Mouse (Mus musculus) midbrain, embryonic 14.5 days (tissue): ENCODE results near the gene Emc8. TPM values are rescaled to one million over a fixed set of nuclear protein-coding genes. Genes with fewer than 3 reads are reported as not detected.
"Not testable (repeated sequence)": the region's sequence is repeated elsewhere in the genome, so short reads cannot be mapped to it uniquely, and the experiment has no call there.

Experiments used
- ATAC-seq: fragments of 200-750 bp; cut with Nextera tagmentation; 2 replicates; pipeline ENCODE4 v1.8.0; 2017; ENCODE audit warnings: moderate number of reproducible peaks, moderate library complexity; ENCODE audit not compliant: low FRiP score, low TSS enrichment
- DNase-seq: peaks from one replicate; pipeline ENCODE4 v3.0.0-alpha.2; 2015
- H3K27ac ChIP-seq: fragments of 300-500 bp; sonication (generic); replicated peaks from 2 replicates; pipeline ENCODE4 v1.5.1; 2014; ENCODE audit warnings: mild to moderate bottlenecking, low read depth, low read length, moderate library complexity
- H3K27me3 ChIP-seq: fragments of 300-500 bp; sonication (generic); 2 replicates; pipeline ENCODE4 v1.6.1; 2014; ENCODE audit warnings: low read length, control low read depth, mixed read lengths; ENCODE audit not compliant: control insufficient read depth, insufficient read depth
- H3K36me3 ChIP-seq: fragments of 300-500 bp; sonication (generic); 2 replicates; pipeline ENCODE4 v1.6.1; 2014; ENCODE audit warnings: low read length, control low read depth; ENCODE audit not compliant: control insufficient read depth, insufficient read depth
- H3K4me1 ChIP-seq: fragments of 300-500 bp; sonication (generic); 2 replicates; pipeline ENCODE4 v1.6.1; 2014; ENCODE audit warnings: mild to moderate bottlenecking, antibody characterized with exemption, low read length, control low read depth; ENCODE audit not compliant: control insufficient read depth, insufficient read depth
- H3K4me2 ChIP-seq: fragments of 300-500 bp; sonication (generic); 2 replicates; pipeline ENCODE4 v1.6.1; 2014; ENCODE audit warnings: mild to moderate bottlenecking, low read length, moderate library complexity
- H3K4me3 ChIP-seq: fragments of 300-500 bp; sonication (generic); replicated peaks from 2 replicates; pipeline ENCODE4 v1.5.1; 2014; ENCODE audit warnings: low read depth, low read length
- H3K9ac ChIP-seq: fragments of 300-500 bp; sonication (generic); replicated peaks from 2 replicates; pipeline ENCODE4 v1.6.1; 2014; ENCODE audit warnings: mild to moderate bottlenecking, low read length, moderate library complexity
- H3K9me3 ChIP-seq: fragments of 300-500 bp; sonication (generic); 2 replicates; pipeline ENCODE4 v1.6.1; 2016; ENCODE audit warnings: low read length, control low read depth, mixed read lengths; ENCODE audit not compliant: control insufficient read depth
- WGBS: fragments of 180-500 bp; shearing (Covaris S2); extraction: QIAGEN DNeasy Blood & Tissue Kit; methylation state at CpG from one replicate; pipeline ENCODE4 v1.1.7; 2014; 5-methylcytosine and 5-hydroxymethylcytosine counted together
- polyA plus RNA-seq: library from polyadenylated mRNA; unstranded; fragments of >200 nt; fragmentation: Nextera tagmentation; extraction: Ambion mirVana; gene quantifications from 2 replicates; pipeline ENCODE4 v1.2.1, GENCODE M21; 2014

Emc8 gene
- polyA plus RNA-seq, 1 experiment from 2014 or later = 142 TPM

DNA sequence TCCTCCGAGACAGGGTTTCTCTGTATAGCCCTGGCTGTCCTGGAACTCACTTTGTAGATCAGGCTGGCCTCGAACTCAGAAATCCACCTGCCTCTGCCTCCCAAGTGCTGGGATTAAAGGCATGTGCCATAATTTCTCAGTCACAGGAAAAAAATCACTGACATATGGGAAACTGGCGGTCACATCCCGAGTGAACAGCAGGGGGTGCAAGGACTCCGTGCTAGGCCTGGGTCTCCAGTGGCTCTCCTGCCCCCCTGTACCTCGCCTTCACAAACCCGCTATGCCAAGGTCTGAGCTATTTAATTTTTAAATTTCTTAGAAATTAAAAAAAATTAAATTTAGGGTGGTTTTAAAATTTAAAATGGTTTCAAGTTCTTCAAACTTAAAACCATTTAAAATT, 12.0 kb upstream of the Emc8 start:
- H3K36me3 ChIP-seq = not testable (repeated sequence)

GRCm38 (mm10) chr8:120679629-120680387, 11.4 kb upstream of the Emc8 start:
- Histone ChIP-seq H3K4me2 (no peak overlapping the region), H3K27ac (no peak overlapping the region), H3K4me1 (no peaks in the 10 kb centered on the region), H3K4me3 (no peak overlapping the region), H3K36me3 (peaks cover 10% of the 10 kb centered on the region; the same call in 1 of the 2 replicates), H3K9ac (no peak overlapping the region), H3K9me3 (no peaks in the 10 kb centered on the region), H3K27me3 (no peaks in the 10 kb centered on the region)
- 80% methylated on average over 11 of the region's 11 CpGs for WGBS
- no peak for DNase-seq
- ATAC-seq = no peak

More for the DNA sequence above, 12.0 kb upstream of the Emc8 start:
- not testable (repeated sequence) for H3K4me3 ChIP-seq, H3K9me3 ChIP-seq, H3K4me1 ChIP-seq, H3K27me3 ChIP-seq, H3K27ac ChIP-seq, ATAC-seq, H3K9ac ChIP-seq, H3K4me2 ChIP-seq
- 59% methylated on average over 7 of the region's 7 CpGs for WGBS
- DNase-seq = peak; percentile 71

DNA sequence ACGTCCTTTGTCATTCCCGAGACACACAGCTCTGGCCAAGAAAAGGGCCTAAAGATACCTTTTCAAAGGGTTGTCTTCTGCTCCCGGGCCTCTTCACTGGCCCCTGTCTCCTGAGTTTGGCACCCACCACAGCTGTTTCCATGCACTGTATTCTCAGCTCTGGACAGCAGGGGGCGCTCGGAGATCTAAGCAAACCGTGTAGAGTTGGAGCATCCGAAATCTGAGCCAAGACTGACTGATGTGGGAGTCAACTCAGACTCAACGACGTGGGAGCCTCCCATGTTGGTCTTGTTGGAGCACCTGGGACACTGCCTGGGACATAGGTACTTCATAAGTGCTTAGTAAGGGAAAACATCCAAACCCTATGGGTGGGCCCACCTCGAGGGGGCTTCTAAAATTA, 10.1 kb upstream of the Emc8 start:
- ATAC-seq (no peak; the same call in 1 of the 2 replicates), DNase-seq (peak; percentile 93)
- Histone ChIP-seq H3K4me1 (no peaks in the 10 kb centered on the region), H3K9me3 (no peaks in the 10 kb centered on the region), H3K9ac (no peak overlapping the region), H3K27me3 (no peaks in the 10 kb centered on the region), H3K4me2 (no peak overlapping the region), H3K4me3 (no peak overlapping the region), H3K36me3 (peaks cover 19% of the 10 kb centered on the region), H3K27ac (no peak overlapping the region)
- 12% methylated on average over 10 of the region's 10 CpGs for WGBS

- ATAC-seq = no peak
- Histone ChIP-seq H3K27me3 (no peaks in the 10 kb centered on the region), H3K36me3 (peaks cover 46% of the 10 kb centered on the region), H3K9ac (no peak overlapping the region), H3K27ac (no peak overlapping the region), H3K4me1 (no peaks in the 10 kb centered on the region), H3K9me3 (no peaks in the 10 kb centered on the region), H3K4me3 (no peak overlapping the region), H3K4me2 (no peak overlapping the region)
- 72% methylated on average over 8 of the region's 8 CpGs for WGBS
- no peak for DNase-seq
Observed at GRCm38 (mm10) chr8:120675718-120676117, 7.3 kb upstream of the Emc8 start.

- ATAC-seq (no peak), DNase-seq (no peak)
- no peak overlapping the region for H3K4me2 ChIP-seq
- H3K36me3 ChIP-seq = peaks cover 54% of the 10 kb centered on the region
- H3K9ac ChIP-seq = no peak overlapping the region
- H3K4me1 ChIP-seq = 0 out of 2 replicates have a peak, but pooled peaks cover 4% of the 10 kb centered on the region
- H3K27me3 ChIP-seq = no peaks in the 10 kb centered on the region
- H3K27ac ChIP-seq = no peak overlapping the region
- no peak overlapping the region for H3K4me3 ChIP-seq
- WGBS = 93% methylated on average over 7 of the region's 7 CpGs
- H3K9me3 ChIP-seq = no peaks in the 10 kb centered on the region
Observed at GRCm38 (mm10) chr8:120673298-120673697, 4.9 kb upstream of the Emc8 start.

DNA sequence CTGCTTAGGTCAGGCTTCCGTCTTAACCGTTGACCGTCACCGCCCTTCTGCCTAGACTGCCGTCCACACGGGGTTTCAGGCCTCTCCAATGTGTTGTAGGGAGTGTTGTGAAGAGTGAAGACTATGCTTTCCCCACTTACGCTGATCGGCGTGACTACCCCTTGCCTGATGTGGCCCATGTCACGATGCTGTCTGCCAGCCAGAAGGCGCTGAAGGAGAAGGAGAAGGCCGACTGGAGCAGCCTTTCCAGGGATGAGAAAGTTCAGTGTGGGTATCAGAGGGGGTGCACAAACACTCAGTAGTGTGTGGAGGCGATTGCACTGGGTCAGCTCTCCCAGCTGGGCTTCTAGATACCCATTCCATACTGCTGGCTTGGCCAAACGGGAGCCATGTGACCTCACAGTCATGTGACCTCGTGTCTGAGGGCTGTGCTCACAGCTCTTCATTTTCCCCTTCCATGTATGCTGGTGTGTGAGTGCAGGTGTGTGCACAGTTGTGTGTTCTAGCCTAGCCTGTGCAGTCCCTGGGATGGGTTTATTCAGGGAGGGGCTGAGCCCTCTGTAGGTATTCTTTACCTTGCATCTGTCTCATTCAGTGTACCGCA, 4.4 kb upstream of the Emc8 start:
- DNase-seq = no peak
- Histone ChIP-seq H3K4me2 (no peak overlapping the region), H3K27ac (no peak overlapping the region), H3K4me3 (no peak overlapping the region), H3K4me1 (0 out of 2 replicates have a peak, but pooled peaks cover 4% of the 10 kb centered on the region), H3K27me3 (no peaks in the 10 kb centered on the region), H3K9me3 (no peaks in the 10 kb centered on the region), H3K9ac (no peak overlapping the region), H3K36me3 (peaks cover 54% of the 10 kb centered on the region)
- WGBS = 93% methylated on average over 16 of the region's 16 CpGs
- no peak for ATAC-seq

DNA sequence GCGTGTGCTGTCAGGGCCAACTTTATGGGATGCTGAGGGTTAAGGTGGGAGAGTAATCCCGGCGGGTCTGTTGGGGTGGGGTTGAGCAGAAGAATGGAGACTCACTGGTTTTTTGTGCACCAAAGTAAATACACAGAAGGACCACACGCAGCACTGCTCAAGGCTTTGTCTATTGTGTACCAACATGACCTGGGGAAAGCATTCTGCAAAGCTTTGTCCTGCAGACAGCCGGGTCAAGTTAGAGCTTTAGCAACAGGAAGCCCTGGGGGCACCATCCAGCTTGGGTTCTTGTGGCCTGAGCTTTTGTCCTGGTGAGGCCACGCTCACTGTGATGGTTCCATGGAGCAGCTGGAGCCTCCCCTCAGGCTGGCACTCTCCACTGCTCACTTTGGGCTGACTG, 3.4 kb upstream of the Emc8 start:
- DNase-seq = no peak
- H3K36me3 ChIP-seq = peaks cover 54% of the 10 kb centered on the region
- no peaks in the 10 kb centered on the region for H3K27me3 ChIP-seq
- H3K9me3 ChIP-seq = no peaks in the 10 kb centered on the region
- H3K4me3 ChIP-seq = no peak overlapping the region
- peaks cover 9% of the 10 kb centered on the region for H3K4me1 ChIP-seq
- no peak overlapping the region for H3K9ac ChIP-seq
- no peak overlapping the region for H3K4me2 ChIP-seq
- no peak overlapping the region for H3K27ac ChIP-seq
- WGBS = 55% methylated on average over 6 of the region's 6 CpGs
- ATAC-seq = no peak

- H3K27me3 ChIP-seq = no peaks in the 10 kb centered on the region
- no peaks in the 10 kb centered on the region for H3K9me3 ChIP-seq
- ATAC-seq = peak; percentile 95
- peak; percentile 97 for DNase-seq
- peak within 1 kb of the TSS; percentile 86 for H3K4me3 ChIP-seq
- peaks cover 28% of the 10 kb centered on the region for H3K36me3 ChIP-seq
- H3K4me2 ChIP-seq = peak within 1 kb of the TSS; percentile 90
- peak within 1 kb of the TSS; percentile 85 for H3K27ac ChIP-seq
- peaks cover 25% of the 10 kb centered on the region for H3K4me1 ChIP-seq
- WGBS = under 1% methylated on average over 105 of the region's 105 CpGs
- H3K9ac ChIP-seq = peak within 1 kb of the TSS; percentile 94
Observed at GRCm38 (mm10) chr8:120667561-120668373, 606 bp downstream of the Emc8 start, which contains the start of the genes Gm27021 and Cox4i1. Gm27021 (minus strand) TSS chr8:120668079. Cox4i1 (plus strand) TSS chr8:120668222.
